Mouse (Mus musculus) kidney, adult 2 months (tissue): ENCODE data around the gene Nrip1.

Experiments used
- CTCF ChIP-seq: fragments of 200-500 bp; conservative IDR thresholded peaks from 2 replicates; pipeline ENCODE4 v1.5.1; 2011; ENCODE audit warnings: low read depth, mild to moderate bottlenecking, control low read depth, low read length, moderate library complexity, mixed read lengths; ENCODE audit not compliant: insufficient read depth, insufficient read length
- POLR2A ChIP-seq: fragments of 200-500 bp; IDR thresholded peaks from one replicate; pipeline ENCODE4 v1.6.1; 2011; ENCODE audit warnings: low read depth, low read length, control low read depth

DNA sequence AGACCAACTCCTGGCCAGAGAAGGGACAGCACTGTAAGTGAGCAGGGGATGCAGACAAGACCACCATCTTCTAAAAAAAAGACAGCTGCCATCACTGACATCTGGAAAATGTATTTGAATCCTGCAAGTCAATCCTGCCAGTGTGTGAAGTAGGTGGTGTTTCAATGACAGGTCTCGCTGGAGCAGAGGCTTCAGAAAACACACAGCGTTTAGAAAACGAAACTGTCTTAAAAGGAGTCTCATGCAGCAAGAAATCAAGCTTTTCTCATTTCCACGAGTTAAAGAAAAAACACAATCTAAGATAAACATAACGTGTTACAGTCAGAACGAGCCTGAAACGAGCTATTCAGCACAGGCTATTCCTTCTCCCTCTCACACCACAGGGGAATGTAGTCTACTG lies 36.3 kb downstream of the Nrip1 start:
- TF ChIP-seq POLR2A: no peak
- no peak for TF ChIP-seq CTCF
